Mouse (Mus musculus) layer of hippocampus, postnatal 25 days (tissue): ENCODE measurements around the gene Mtx3. TPM values are rescaled to one million over a fixed set of nuclear protein-coding genes. Genes with fewer than 3 reads are reported as not detected.
A peak's percentile ranks its signal among the peaks of the same experiment; 100 is the strongest.
"Not testable (repeated sequence)": the region's sequence is repeated elsewhere in the genome, so short reads cannot be mapped to it uniquely, and the experiment has no call there.

ENCODE experiments used
- DNase-seq, 2 experiments: peaks; one replicate each; pipeline ENCODE4 v3.0.0; 2022; ENCODE audit warnings: mixed read lengths in 2 of 2, low spot score in 1 of 2; ENCODE audit errors: extremely low spot score in 1 of 2
- total RNA-seq, 2 experiments: library from RNA; stranded (reverse); gene quantifications; 2 replicates each; pipeline ENCODE4 v1.2.3; 2021

Gene Mtx3
- total RNA-seq = 10 to 100 TPM; 31.6 to 33.7 TPM

GRCm38 (mm10) chr13:92844586-92845221 lies at the start of gene Mtx3:
Mtx3 (plus strand) TSS chr13:92844760.
- peak; percentile 80 to 81 for DNase-seq

GRCm38 (mm10) chr13:92798830-92799229 lies 45.7 kb upstream of the Mtx3 start:
- no peak for DNase-seq

GRCm38 (mm10) chr13:92799306-92799925 lies 45.1 kb upstream of the Mtx3 start:
- DNase-seq = no peak

- DNase-seq = no peak
Observed at GRCm38 (mm10) chr13:92806785-92807184, 37.8 kb upstream of the Mtx3 start.

- no peak for DNase-seq
Observed at GRCm38 (mm10) chr13:92807849-92808248, 36.7 kb upstream of the Mtx3 start.

- not testable (repeated sequence) for DNase-seq
Observed at GRCm38 (mm10) chr13:92810592-92810991, 34.0 kb upstream of the Mtx3 start.

GRCm38 (mm10) chr13:92816329-92816728 lies 28.2 kb upstream of the Mtx3 start:
- DNase-seq = no peak

- DNase-seq = no peak
Observed at GRCm38 (mm10) chr13:92817357-92817756, 27.2 kb upstream of the Mtx3 start.

- no peak for DNase-seq
Observed at GRCm38 (mm10) chr13:92828820-92829219, 15.7 kb upstream of the Mtx3 start.

GRCm38 (mm10) chr13:92833162-92833561 lies 11.4 kb upstream of the Mtx3 start:
- DNase-seq = no peak

GRCm38 (mm10) chr13:92846438-92846837 lies 1.9 kb downstream of the Mtx3 start:
- no peak for DNase-seq

GRCm38 (mm10) chr13:92847336-92847735 lies 2.8 kb downstream of the Mtx3 start:
- DNase-seq = no peak

- no peak for DNase-seq
Observed at GRCm38 (mm10) chr13:92848002-92848401, 3.4 kb downstream of the Mtx3 start.

- no peak for DNase-seq
Observed at GRCm38 (mm10) chr13:92855901-92856300, 11.3 kb downstream of the Mtx3 start.

- no peak for DNase-seq
Observed at GRCm38 (mm10) chr13:92858808-92859207, 14.2 kb downstream of the Mtx3 start.

GRCm38 (mm10) chr13:92859959-92860358 lies 15.4 kb downstream of the Mtx3 start:
- DNase-seq = no peak

GRCm38 (mm10) chr13:92865358-92865757 lies 20.8 kb downstream of the Mtx3 start:
- no peak for DNase-seq

- DNase-seq = no peak
Observed at GRCm38 (mm10) chr13:92866680-92867079, 22.1 kb downstream of the Mtx3 start.

- DNase-seq = no peak
Observed at GRCm38 (mm10) chr13:92879514-92879913, 35.0 kb downstream of the Mtx3 start.

- DNase-seq = no peak
Observed at GRCm38 (mm10) chr13:92879933-92880332, 35.4 kb downstream of the Mtx3 start.

GRCm38 (mm10) chr13:92880589-92880988 lies 36.0 kb downstream of the Mtx3 start:
- no peak for DNase-seq

- DNase-seq = no peak
Observed at GRCm38 (mm10) chr13:92882271-92882985, 37.9 kb downstream of the Mtx3 start.
